Mouse (Mus musculus) bone marrow macrophage, adult 2 months (primary cell): ENCODE measurements around the gene Tbrg1.

Experiments used
- CTCF ChIP-seq: IDR thresholded peaks from 2 replicates; pipeline ENCODE4 v1.5.1; 2012; ENCODE audit warnings: low read depth, mild to moderate bottlenecking, low read length, moderate library complexity
- POLR2A ChIP-seq: IDR thresholded peaks from 2 replicates; pipeline ENCODE4 v1.6.1; 2012; ENCODE audit warnings: mild to moderate bottlenecking, low read depth, low read length, borderline replicate concordance

- TF ChIP-seq CTCF: no peak
- TF ChIP-seq POLR2A: no peak
These were observed 43.2 kb downstream of the Tbrg1 start for GRCm38 (mm10) chr9:37613911-37614280.
